Mouse (Mus musculus): ENCODE measurements around the gene Lrrc8c.

GRCm38 (mm10) chr5:105619666-105620065 lies 100.5 kb downstream of the Lrrc8c start:
- no peak for TF ChIP-seq CHD2 (IDR thresholded peaks at IDR 0.05; ENCODE audit: low read length)
- no peak for TF ChIP-seq POLR2A (IDR thresholded peaks at IDR 0.05; ENCODE audit: control insufficient read depth in 1 of 2, insufficient read depth in 1 of 2, low read depth in 1 of 2, low read length in 2 of 2, poor library complexity in 1 of 2)
- TF ChIP-seq USF1 (IDR thresholded peaks at IDR 0.05; ENCODE audit: low read depth, low read length): no peak
- TF ChIP-seq POLR2AphosphoS2 (IDR thresholded peaks at IDR 0.05; ENCODE audit: low read length): no peak
- no peak for TF ChIP-seq MXI1 (IDR thresholded peaks at IDR 0.05; ENCODE audit: low read depth, low read length)
- no peak for TF ChIP-seq ZNF384 (IDR thresholded peaks at IDR 0.05; ENCODE audit: low read depth, low read length)
- TF ChIP-seq E2F4 (IDR thresholded peaks at IDR 0.05; ENCODE audit: borderline replicate concordance, low read depth, low read length): no peak

Measured in MEL (cell line).